Mouse (Mus musculus) right cerebral cortex, adult 2 months (tissue): ENCODE measurements around the gene Nrp1.

ENCODE experiments used
- DNase-seq, 2 experiments: peaks; one replicate each; pipeline ENCODE4 v3.0.0; 2021 to 2022; ENCODE audit warnings: low spot score in 2 of 2

Gene Nrp1

DNA sequence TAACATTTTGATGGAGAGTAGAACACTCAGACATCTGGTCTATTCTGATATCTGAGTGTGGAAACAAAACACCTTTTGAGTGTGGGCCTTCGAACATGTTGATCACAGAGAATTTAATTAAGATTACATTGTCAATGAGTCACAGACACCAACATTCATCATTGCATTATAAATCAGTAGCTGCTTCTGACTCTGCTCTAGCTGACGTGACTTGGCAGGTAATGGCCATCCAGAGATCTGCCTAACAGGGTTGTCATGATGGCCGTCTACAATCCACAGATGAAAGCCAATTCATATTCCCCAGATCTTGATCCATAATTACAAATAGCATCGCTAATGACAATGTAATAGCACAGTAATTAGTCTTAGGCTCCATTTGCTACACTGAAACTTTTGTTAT lies 140.4 kb downstream of the Nrp1 start:
- DNase-seq, result no peak

DNA sequence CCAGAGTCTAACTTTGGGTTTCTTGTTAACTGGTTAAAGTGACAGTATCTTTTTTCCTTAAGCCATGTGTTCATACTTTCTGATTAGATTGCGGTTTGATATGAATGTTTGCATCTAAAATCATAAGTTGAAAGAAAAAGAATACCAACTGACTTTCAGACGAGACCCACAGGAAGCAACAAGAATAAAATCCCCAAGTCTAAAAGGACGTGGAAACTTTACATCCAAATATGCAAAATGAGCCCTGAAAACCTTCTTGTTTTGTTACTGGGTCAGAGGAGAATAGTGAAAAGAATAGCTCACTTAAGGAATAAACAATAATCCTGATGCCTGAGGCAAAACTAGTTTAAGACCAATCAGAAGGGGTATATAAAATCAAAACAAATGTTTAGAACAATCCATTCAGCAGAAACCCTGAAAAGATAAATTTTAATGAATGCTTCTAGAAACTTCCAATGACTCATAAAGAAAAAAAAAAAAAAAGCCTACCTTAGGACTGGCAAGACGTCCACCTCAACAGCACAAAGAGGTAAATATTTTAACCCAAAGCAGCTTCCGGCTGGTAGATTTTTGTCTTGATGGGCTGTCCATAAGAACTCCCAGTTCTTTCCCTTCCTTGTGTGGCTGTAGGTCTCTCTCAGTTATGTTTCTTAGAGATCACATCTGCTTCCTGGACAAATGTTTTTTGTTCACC lies 145.9 kb downstream of the Nrp1 start:
- no peak for DNase-seq

DNA sequence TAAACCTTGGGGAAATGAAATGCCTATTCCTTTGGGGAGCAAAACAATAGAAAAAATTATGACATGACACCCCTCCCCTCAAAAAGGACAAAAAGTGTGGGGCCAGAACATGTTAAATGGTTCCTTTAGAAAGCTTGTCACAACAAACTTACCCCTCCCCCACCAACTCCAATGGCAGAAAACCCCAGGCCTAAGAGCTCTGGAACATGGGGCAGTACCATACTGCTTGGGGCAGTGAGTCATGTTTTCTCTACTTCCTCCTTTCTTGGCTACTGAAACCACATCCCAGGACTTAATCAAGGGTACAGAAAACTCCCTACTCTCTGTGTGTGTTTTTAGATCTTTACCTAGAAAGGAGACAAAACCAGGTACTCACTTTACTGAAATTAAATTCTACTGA lies 147.5 kb downstream of the Nrp1 start:
- DNase-seq, result no peak

- DNase-seq, result peak; percentile 13 to 14
Observed at GRCm38 (mm10) chr8:128508723-128509122, 150.3 kb downstream of the Nrp1 start.

- no peak for DNase-seq
Observed at GRCm38 (mm10) chr8:128511021-128511420, 152.6 kb downstream of the Nrp1 start.

DNA sequence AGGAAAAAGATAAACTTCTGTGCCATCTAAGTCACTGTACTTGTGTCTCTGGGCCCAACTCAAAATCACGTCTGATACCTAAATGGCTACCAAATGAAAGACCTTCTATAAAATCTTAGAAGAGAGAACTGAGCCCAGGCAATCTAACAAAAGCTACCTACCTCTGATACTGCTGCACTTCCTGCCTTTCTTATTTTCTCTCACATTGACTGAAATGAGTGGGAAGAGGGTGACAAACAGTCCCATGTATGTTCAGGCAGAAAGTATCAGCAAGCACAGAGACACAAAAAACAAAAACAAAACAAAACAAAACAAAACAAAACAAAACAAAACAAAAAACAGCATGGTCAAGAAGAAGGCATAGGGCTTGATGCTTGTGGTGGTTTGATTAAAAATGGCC lies 153.3 kb downstream of the Nrp1 start:
- DNase-seq, result no peak

GRCm38 (mm10) chr8:128516846-128517446 lies 158.5 kb downstream of the Nrp1 start:
- DNase-seq, result no peak

- no peak for DNase-seq
Observed at GRCm38 (mm10) chr8:128517546-128518102, 159.2 kb downstream of the Nrp1 start.

DNA sequence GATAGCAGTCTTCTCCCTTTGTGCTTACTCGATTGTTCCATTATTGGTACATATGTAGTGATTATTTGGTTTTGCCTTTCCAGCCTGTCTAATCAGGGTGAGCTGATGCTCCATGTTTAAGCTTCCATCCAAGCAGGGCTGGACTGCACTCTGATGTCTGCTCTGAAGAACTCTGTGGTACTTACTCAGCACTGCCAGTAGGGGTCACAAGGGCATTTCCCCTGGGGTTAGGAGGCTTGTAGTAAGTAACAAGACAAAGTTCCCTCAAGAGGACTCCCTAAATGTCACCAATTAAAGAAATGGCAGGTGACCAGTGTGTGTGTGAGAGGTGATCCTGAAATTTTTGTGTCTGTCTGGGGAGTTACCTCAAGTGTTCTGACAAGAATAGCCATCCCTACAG lies 161.0 kb downstream of the Nrp1 start:
- no peak for DNase-seq

- DNase-seq, result no peak
Observed at GRCm38 (mm10) chr8:128523825-128524224, 165.4 kb downstream of the Nrp1 start.

- no peak for DNase-seq
Observed at GRCm38 (mm10) chr8:128525912-128526311, 167.5 kb downstream of the Nrp1 start.

DNA sequence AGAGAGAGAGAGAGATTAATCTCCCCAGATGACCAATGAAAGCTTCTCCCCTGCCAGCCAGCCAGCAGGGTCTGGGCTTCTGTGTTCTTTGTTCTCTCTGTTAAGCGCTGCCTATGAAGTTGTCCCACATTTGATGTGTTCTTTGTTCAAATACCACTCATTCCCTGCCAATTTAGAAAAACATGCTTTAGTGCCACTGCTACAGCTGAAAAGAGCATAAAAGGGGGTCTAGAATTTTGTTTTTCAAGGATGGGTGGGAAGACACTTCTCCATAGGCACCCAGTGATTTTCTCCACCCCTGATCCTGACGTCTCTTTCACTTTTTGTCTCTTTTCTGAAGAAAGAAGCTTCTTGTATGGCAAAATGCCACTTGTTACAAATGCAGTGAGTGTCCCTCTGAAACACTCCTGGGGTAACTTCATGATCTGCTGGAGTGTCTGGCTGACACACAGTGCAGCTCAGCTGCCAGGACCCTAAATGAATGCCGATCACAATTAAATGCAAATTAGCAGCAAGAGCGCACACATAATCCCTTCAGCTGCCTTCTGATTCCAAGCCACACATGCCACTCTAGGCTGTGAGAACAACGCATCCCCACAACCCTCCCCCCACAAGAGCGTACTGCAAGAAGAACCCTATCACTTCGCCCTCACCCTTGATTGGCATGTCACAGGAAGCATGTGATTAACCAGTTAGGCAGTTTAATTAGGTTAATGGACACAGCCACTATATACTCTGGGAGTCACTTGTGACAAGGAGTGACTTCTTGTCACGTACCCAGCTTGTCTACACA lies 170.4 kb downstream of the Nrp1 start:
- DNase-seq, result no peak

DNA sequence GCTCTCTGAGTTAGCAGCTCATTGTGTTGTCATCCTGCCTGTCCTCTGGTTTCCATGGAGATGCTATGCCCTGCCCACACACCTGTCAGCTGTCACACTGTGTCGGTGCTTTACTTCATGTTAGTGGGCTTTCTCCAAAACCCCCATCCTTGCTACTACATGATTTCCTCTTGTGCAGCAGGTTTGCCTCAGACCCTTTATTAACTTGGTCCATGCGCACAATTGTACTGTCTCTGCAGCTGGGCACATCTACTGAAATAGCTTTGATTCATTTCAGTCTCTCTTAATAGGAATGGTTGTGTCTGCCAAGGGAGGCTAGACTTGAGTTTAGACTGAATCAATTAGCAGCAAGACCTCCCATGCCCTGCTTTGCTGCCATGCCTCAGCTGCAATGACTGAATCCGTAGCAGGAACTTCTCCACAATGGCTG lies 176.1 kb downstream of the Nrp1 start:
- peak in 1 of 2 experiments; percentile 13 for DNase-seq

- no peak for DNase-seq
Observed at GRCm38 (mm10) chr8:128535685-128536084, 177.3 kb downstream of the Nrp1 start.

DNA sequence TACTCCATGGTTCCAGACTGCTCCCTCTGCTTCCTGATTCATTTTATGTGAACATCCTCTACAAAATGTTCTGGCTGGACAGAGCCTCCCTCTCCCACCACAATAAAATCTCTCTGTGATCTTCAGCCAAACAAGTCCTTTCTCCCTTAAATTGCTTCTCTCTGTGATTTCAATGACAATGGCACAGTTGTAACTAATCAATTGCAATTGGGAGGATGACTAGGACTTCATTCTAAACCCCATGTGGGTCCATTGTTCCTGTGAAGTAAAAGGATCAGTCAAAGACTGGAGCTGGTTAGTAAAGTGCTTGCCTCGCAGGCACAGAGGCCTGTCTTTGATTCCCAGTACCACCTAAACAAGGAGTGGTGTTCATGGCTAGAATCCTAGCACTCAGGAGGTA lies 180.0 kb downstream of the Nrp1 start:
- no peak for DNase-seq

GRCm38 (mm10) chr8:128541355-128542090 lies 183.1 kb downstream of the Nrp1 start:
- no peak for DNase-seq

- DNase-seq, result no peak
Observed at GRCm38 (mm10) chr8:128544128-128544846, 185.9 kb downstream of the Nrp1 start.

- DNase-seq, result no peak
Observed at GRCm38 (mm10) chr8:128546287-128546686, 187.9 kb downstream of the Nrp1 start.

GRCm38 (mm10) chr8:128547361-128547760 lies 189.0 kb downstream of the Nrp1 start:
- DNase-seq, result no peak

DNA sequence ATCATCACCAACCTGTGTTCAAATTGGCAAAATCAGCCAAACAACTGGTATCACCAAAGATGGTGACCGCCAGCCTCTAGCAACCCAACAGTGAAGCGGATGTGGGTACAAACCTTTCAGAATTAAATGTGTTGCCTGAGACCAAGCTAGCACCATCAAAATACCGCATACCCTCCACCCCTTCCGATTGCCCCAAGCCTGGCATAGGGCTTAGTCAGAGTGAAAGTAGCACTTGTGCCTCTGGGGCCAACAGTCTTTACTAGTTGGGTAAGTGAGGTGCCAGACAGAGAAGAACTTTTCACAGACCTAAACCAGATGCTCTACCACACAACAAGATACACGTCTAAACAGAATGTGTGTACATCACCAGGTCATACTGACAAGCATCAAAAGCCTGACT lies 191.3 kb downstream of the Nrp1 start:
- no peak for DNase-seq
